Mouse (Mus musculus): ENCODE data around the gene Pgghg.

The Pgghg gene

GRCm38 (mm10) chr7:140990185-140990584, 49.0 kb downstream of the Pgghg start:
- no peak for DNase-seq (ENCODE audit: low read depth, low spot score)

DNA sequence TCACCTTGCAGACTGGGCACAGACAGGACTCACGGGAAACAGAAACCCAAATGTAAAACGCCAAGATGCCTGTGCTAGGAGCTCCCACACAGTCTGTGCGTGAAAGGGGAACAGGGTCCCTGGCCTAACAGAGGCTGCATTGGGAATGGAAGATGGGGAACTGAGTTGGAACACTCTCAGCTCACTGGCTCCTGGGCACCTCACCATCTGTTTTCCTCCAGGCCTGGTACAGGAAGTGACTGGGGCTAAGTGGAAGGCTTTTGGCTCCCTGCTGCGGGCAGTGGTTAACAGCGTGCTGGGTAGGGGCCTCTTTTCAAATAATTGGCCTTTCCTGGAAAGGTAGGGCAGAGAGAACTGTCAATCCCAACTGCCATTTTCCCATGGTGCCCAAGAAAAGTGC, 49.4 kb downstream of the Pgghg start:
- no peak for DNase-seq (ENCODE audit: low read depth, low spot score)

GRCm38 (mm10) chr7:140991117-140991689, 50.0 kb downstream of the Pgghg start:
- no peak for DNase-seq (ENCODE audit: low read depth, low spot score)
